Mouse (Mus musculus): Measurements from ENCODE around the gene Nop14. TPM values are rescaled to one million over a fixed set of nuclear protein-coding genes. Genes with fewer than 3 reads are reported as not detected.

The Nop14 gene
- 15.5 and 16.6 TPM in 2 replicates for polyA plus RNA-seq (2012; rRNA removed)

- Histone ChIP-seq H3K4me3 (ENCODE audit: insufficient read depth, low read length) (peak within 1 kb of the TSS; percentile 39), H3K27ac (ENCODE audit: insufficient read depth, low read length) (peak within 1 kb of the TSS; percentile 32), H3K4me1 (ENCODE audit: control insufficient read depth, insufficient read depth, low read length) (peaks cover 3% of the 10 kb centered on the region; the same call in 1 of the 2 replicates)
- peak; percentile 56 for TF ChIP-seq CTCF (IDR thresholded peaks at IDR 0.05; ENCODE audit: extremely low read depth, insufficient read depth, low read length)
- peak; percentile 95 for TF ChIP-seq POLR2A (IDR thresholded peaks at IDR 0.05; ENCODE audit: extremely low read depth, insufficient read depth, low read length)
These were observed at the start of gene Nop14, which contains the start of gene Grk4 for GRCm38 (mm10) chr5:34659686-34660590. Gene Nop14, minus strand, starts transcription at chr5:34660148. Gene Grk4, plus strand, starts transcription at chr5:34660379.

GRCm38 (mm10) chr5:34708436-34708835 lies 48.5 kb upstream of the Nop14 start:
- H3K4me3 ChIP-seq (ENCODE audit: insufficient read depth, low read length), result no peak overlapping the region
- TF ChIP-seq CTCF (IDR thresholded peaks at IDR 0.05; ENCODE audit: extremely low read depth, insufficient read depth, low read length), result no peak
- no peak for TF ChIP-seq POLR2A (IDR thresholded peaks at IDR 0.05; ENCODE audit: extremely low read depth, insufficient read depth, low read length)
- no peak overlapping the region for H3K27ac ChIP-seq (ENCODE audit: insufficient read depth, low read length)
- no peaks in the 10 kb centered on the region for H3K4me1 ChIP-seq (ENCODE audit: control insufficient read depth, insufficient read depth, low read length)

GRCm38 (mm10) chr5:34695521-34695920 lies 35.6 kb upstream of the Nop14 start:
- Histone ChIP-seq H3K4me1 (ENCODE audit: control insufficient read depth, insufficient read depth, low read length) (no peaks in the 10 kb centered on the region), H3K27ac (ENCODE audit: insufficient read depth, low read length) (no peak overlapping the region), H3K4me3 (ENCODE audit: insufficient read depth, low read length) (no peak overlapping the region)
- TF ChIP-seq CTCF (IDR thresholded peaks at IDR 0.05; ENCODE audit: extremely low read depth, insufficient read depth, low read length) (no peak), POLR2A (IDR thresholded peaks at IDR 0.05; ENCODE audit: extremely low read depth, insufficient read depth, low read length) (no peak)

- Histone ChIP-seq H3K4me1 (ENCODE audit: control insufficient read depth, insufficient read depth, low read length) (no peaks in the 10 kb centered on the region), H3K27ac (ENCODE audit: insufficient read depth, low read length) (no peak overlapping the region), H3K4me3 (ENCODE audit: insufficient read depth, low read length) (no peak overlapping the region)
- TF ChIP-seq POLR2A (IDR thresholded peaks at IDR 0.05; ENCODE audit: extremely low read depth, insufficient read depth, low read length) (no peak), CTCF (IDR thresholded peaks at IDR 0.05; ENCODE audit: extremely low read depth, insufficient read depth, low read length) (no peak)
These were observed 32.8 kb upstream of the Nop14 start for GRCm38 (mm10) chr5:34692782-34693181.

GRCm38 (mm10) chr5:34689868-34690267 lies 29.9 kb upstream of the Nop14 start:
- H3K4me1 ChIP-seq (ENCODE audit: control insufficient read depth, insufficient read depth, low read length), result no peaks in the 10 kb centered on the region
- H3K4me3 ChIP-seq (ENCODE audit: insufficient read depth, low read length), result no peak overlapping the region
- no peak overlapping the region for H3K27ac ChIP-seq (ENCODE audit: insufficient read depth, low read length)
- TF ChIP-seq CTCF (IDR thresholded peaks at IDR 0.05; ENCODE audit: extremely low read depth, insufficient read depth, low read length), result no peak
- no peak for TF ChIP-seq POLR2A (IDR thresholded peaks at IDR 0.05; ENCODE audit: extremely low read depth, insufficient read depth, low read length)

GRCm38 (mm10) chr5:34670280-34670679 lies 10.3 kb upstream of the Nop14 start:
- H3K27ac ChIP-seq (ENCODE audit: insufficient read depth, low read length), result no peak overlapping the region
- H3K4me3 ChIP-seq (ENCODE audit: insufficient read depth, low read length), result no peak overlapping the region
- H3K4me1 ChIP-seq (ENCODE audit: control insufficient read depth, insufficient read depth, low read length), result no peaks in the 10 kb centered on the region
- TF ChIP-seq CTCF (IDR thresholded peaks at IDR 0.05; ENCODE audit: extremely low read depth, insufficient read depth, low read length) (peak; percentile 22; the same call in 1 of the 2 replicates), POLR2A (IDR thresholded peaks at IDR 0.05; ENCODE audit: extremely low read depth, insufficient read depth, low read length) (no peak)

GRCm38 (mm10) chr5:34669493-34669892 lies 9.5 kb upstream of the Nop14 start:
- no peak overlapping the region for H3K27ac ChIP-seq (ENCODE audit: insufficient read depth, low read length)
- no peak overlapping the region for H3K4me3 ChIP-seq (ENCODE audit: insufficient read depth, low read length)
- H3K4me1 ChIP-seq (ENCODE audit: control insufficient read depth, insufficient read depth, low read length), result no peaks in the 10 kb centered on the region
- TF ChIP-seq POLR2A (IDR thresholded peaks at IDR 0.05; ENCODE audit: extremely low read depth, insufficient read depth, low read length) (no peak), CTCF (IDR thresholded peaks at IDR 0.05; ENCODE audit: extremely low read depth, insufficient read depth, low read length) (no peak)

GRCm38 (mm10) chr5:34663231-34663630 lies 3.3 kb upstream of the Nop14 start:
- H3K4me3 ChIP-seq (ENCODE audit: insufficient read depth, low read length), result no peak overlapping the region
- TF ChIP-seq CTCF (IDR thresholded peaks at IDR 0.05; ENCODE audit: extremely low read depth, insufficient read depth, low read length), result no peak
- TF ChIP-seq POLR2A (IDR thresholded peaks at IDR 0.05; ENCODE audit: extremely low read depth, insufficient read depth, low read length), result no peak
- H3K27ac ChIP-seq (ENCODE audit: insufficient read depth, low read length), result no peak overlapping the region
- H3K4me1 ChIP-seq (ENCODE audit: control insufficient read depth, insufficient read depth, low read length), result peaks cover 3% of the 10 kb centered on the region; the same call in 1 of the 2 replicates

GRCm38 (mm10) chr5:34661909-34662308 lies 2.0 kb upstream of the Nop14 start:
- TF ChIP-seq POLR2A (IDR thresholded peaks at IDR 0.05; ENCODE audit: extremely low read depth, insufficient read depth, low read length) (no peak), CTCF (IDR thresholded peaks at IDR 0.05; ENCODE audit: extremely low read depth, insufficient read depth, low read length) (no peak)
- Histone ChIP-seq H3K4me3 (ENCODE audit: insufficient read depth, low read length) (no peak overlapping the region), H3K4me1 (ENCODE audit: control insufficient read depth, insufficient read depth, low read length) (peaks cover 3% of the 10 kb centered on the region; the same call in 1 of the 2 replicates)

More at GRCm38 (mm10) chr5:34661909-34662308, 2.0 kb upstream of the Nop14 start:
- H3K27ac ChIP-seq (ENCODE audit: insufficient read depth, low read length), result no peak overlapping the region
